Mouse (Mus musculus): ENCODE measurements at regions not wholly inside any gene's neighbourhood (a gene's known extent, or its start where the extent isn't known, plus 50 kb on each side); places are given as distances from the start of the nearest gene placed in this dataset.
"Not testable (repeated sequence)": the region's sequence is repeated elsewhere in the genome, so short reads cannot be mapped to it uniquely, and the experiment has no call there.

GRCm38 (mm10) chr9:51660908-51661874 is 103.9 kb upstream of the Arhgap20 start:
- ATAC-seq (ENCODE audit: poor library complexity, severe bottlenecking), result no peak

- ATAC-seq (ENCODE audit: poor library complexity, severe bottlenecking), result no peak
Measured at GRCm38 (mm10) chr9:51661911-51662310, 103.2 kb upstream of the Arhgap20 start.

GRCm38 (mm10) chr9:51664353-51664752 is 100.8 kb upstream of the Arhgap20 start:
- ATAC-seq (ENCODE audit: poor library complexity, severe bottlenecking), result no peak

- no peak for ATAC-seq (ENCODE audit: poor library complexity, severe bottlenecking)
Measured at GRCm38 (mm10) chr9:51664876-51665275, 100.3 kb upstream of the Arhgap20 start.

GRCm38 (mm10) chr9:51668976-51669375 is 96.2 kb upstream of the Arhgap20 start:
- not testable (repeated sequence) for ATAC-seq (ENCODE audit: poor library complexity, severe bottlenecking)

GRCm38 (mm10) chr9:51670531-51670930 is 94.6 kb upstream of the Arhgap20 start:
- no peak for ATAC-seq (ENCODE audit: poor library complexity, severe bottlenecking)

GRCm38 (mm10) chr9:51686536-51686935 is 78.6 kb upstream of the Arhgap20 start:
- ATAC-seq (ENCODE audit: poor library complexity, severe bottlenecking), result no peak

GRCm38 (mm10) chr9:51714326-51714725 is 50.8 kb upstream of the Arhgap20 start:
- no peak for ATAC-seq (ENCODE audit: poor library complexity, severe bottlenecking)
